ENCODE assay signal across 28 mouse cellular contexts in the genomic region with DNA sequence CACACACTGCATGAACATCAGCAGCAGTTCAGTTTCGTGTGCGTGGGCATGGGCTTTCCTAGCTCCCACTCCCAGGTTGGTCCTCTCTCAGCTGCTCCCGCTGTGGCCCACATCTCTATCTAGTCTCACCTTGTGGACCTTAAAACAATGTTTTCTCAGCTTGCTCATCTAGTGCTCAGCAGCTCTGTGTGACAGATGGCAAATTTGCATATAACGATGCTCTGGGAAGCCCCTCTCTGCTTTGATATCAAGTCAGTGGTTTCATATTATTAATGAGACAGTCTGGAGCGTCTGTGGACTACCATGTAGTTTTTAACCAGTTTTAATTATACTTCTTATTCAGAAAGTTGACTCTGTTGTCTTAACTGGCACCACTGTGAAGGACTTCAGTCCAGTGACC.
DNase-seq lines count a peak whose midpoint lies in the region; ATAC-seq lines count a peak whose summit lies in the region.
"Had no signal": no experiment of that assay in that cellular context is flagged by ENCODE, and none has a peak within 500 bp of the region (broad histone marks: within the 10 kb centered on the region; RNA-seq: fewer than 3 reads in every experiment).

No protein-coding gene starts in this region.

- peak; percentile 36 for ATAC-seq in activated CD4-positive, CD25-positive, alpha-beta regulatory T cell, adult 4 months
- ATAC-seq in hindbrain, embryonic 16.5 days, result peak; percentile 65
- ATAC-seq: Patski had no signal

- H3K4me1 ChIP-seq in hindbrain, embryonic 16.5 days (ENCODE audit: control insufficient read depth, insufficient read depth, low read depth, low read length), result no peaks in the 10 kb centered on the region; the same call in 1 of the 2 replicates
- H3K4me1 ChIP-seq: embryonic facial prominence, embryonic 10.5 days; limb, embryonic 15.5 days; neural tube, embryonic 15.5 days had no signal

- 58% methylated on average over 5 of the region's 5 CpGs for WGBS in hindbrain, embryonic 16.5 days

- peak overlapping the region; percentile 48; the same call in 1 of the 2 replicates for H3K27ac ChIP-seq in hindbrain, embryonic 16.5 days (ENCODE audit: low read depth, low read length)
- H3K27ac ChIP-seq: embryonic facial prominence, embryonic 10.5 days; heart, adult 2 months; heart, embryonic 13.5 days; limb, embryonic 15.5 days; liver, embryonic 14.5 days; neural tube, embryonic 15.5 days had no signal

- H3K27me3 ChIP-seq in hindbrain, embryonic 16.5 days (replicated peaks; ENCODE audit: control insufficient read depth, insufficient read depth, low read length), result no peaks in the 10 kb centered on the region
- H3K27me3 ChIP-seq: heart, embryonic 13.5 days; limb, embryonic 15.5 days; neural tube, embryonic 15.5 days had no signal

- H3K9me3 ChIP-seq in hindbrain, embryonic 16.5 days (ENCODE audit: control insufficient read depth, low read length), result no peaks in the 10 kb centered on the region
- H3K9me3 ChIP-seq: embryonic facial prominence, embryonic 10.5 days; heart, embryonic 13.5 days; limb, embryonic 15.5 days; neural tube, embryonic 15.5 days had no signal

- no peaks in the 10 kb centered on the region for H3K36me3 ChIP-seq in hindbrain, embryonic 16.5 days (ENCODE audit: control insufficient read depth, insufficient read depth, low read length)
- H3K36me3 ChIP-seq: embryonic facial prominence, embryonic 10.5 days; G1E; heart, embryonic 13.5 days; limb, embryonic 15.5 days; neural tube, embryonic 15.5 days had no signal

- DNase-seq in cerebellum, postnatal 10 days, result peak; percentile 20 to 26
- no peak for DNase-seq in cerebellum, adult 9-10 months
- DNase-seq in left cerebral cortex, postnatal 4 days, result peak; percentile 10
- no peak for DNase-seq in left cerebral cortex, adult 8-10 months (ENCODE audit: low spot score in 2 of 2)
- no peak for DNase-seq in gastrocnemius, postnatal 10 days
- DNase-seq in cerebellum, adult 11-12 months, result no peak
- DNase-seq: adrenal gland, adult 8-10 months; cerebellum, adult 8-10 months; gastrocnemius, postnatal 25 days; heart, adult 2 months; heart, postnatal 14 days; kidney, adult 18-20 months; layer of hippocampus, adult 9-11 months; lung, embryonic 14.5 days; lung, postnatal 36 days; right cerebral cortex, adult 18-20 months; right cerebral cortex, postnatal 4 days; thymus, postnatal 14 days had no signal

- no peak overlapping the region for H3K9ac ChIP-seq in hindbrain, embryonic 16.5 days (ENCODE audit: low read depth, low read length)
- H3K9ac ChIP-seq: heart, embryonic 13.5 days; limb, embryonic 15.5 days; liver, embryonic 14.5 days; lung, embryonic 14.5 days; neural tube, embryonic 15.5 days had no signal

- H3K4me3 ChIP-seq in hindbrain, embryonic 16.5 days (ENCODE audit: low read length), result no peak overlapping the region
- H3K4me3 ChIP-seq: embryonic facial prominence, embryonic 10.5 days; heart, adult 2 months; heart, embryonic 13.5 days; limb, embryonic 15.5 days; myocyte; neural tube, embryonic 15.5 days had no signal

- intact Hi-C loops in left cerebral cortex, postnatal 4 days (cut with DNase I), result no loop called here

- H3K4me2 ChIP-seq in hindbrain, embryonic 16.5 days (ENCODE audit: low read length), result no peak overlapping the region
- H3K4me2 ChIP-seq: heart, embryonic 13.5 days; limb, embryonic 15.5 days; lung, embryonic 14.5 days; neural tube, embryonic 15.5 days had no signal

Comparison
In these comparisons a context has a peak if more than half of its experiments do, and no peak if none do; other contexts are left out.
1. DNase-seq: peak in cerebellum, postnatal 10 days (2 of 2) and left cerebral cortex, postnatal 4 days (single experiment); none in cerebellum, adult 9-10 months (single experiment), left cerebral cortex, adult 8-10 months (0 of 2), gastrocnemius, postnatal 10 days (single experiment) and cerebellum, adult 11-12 months (single experiment).